Mouse (Mus musculus) forebrain, embryonic 14.5 days (tissue): ENCODE data around the gene Reln. TPM values are rescaled to one million over a fixed set of nuclear protein-coding genes. Genes with fewer than 3 reads are reported as not detected.
A peak's percentile ranks its signal among the peaks of the same experiment; 100 is the strongest.

Experiments used
- ATAC-seq: fragments of 200-750 bp; cut with Nextera tagmentation; 2 replicates; pipeline ENCODE4 v1.8.0; 2017; ENCODE audit warnings: mild to moderate bottlenecking, moderate library complexity
- DNase-seq: peaks from one replicate; pipeline ENCODE4 v3.0.0-alpha.2; 2015; ENCODE audit warnings: low spot score
- H3K27ac ChIP-seq: fragments of 300-500 bp; sonication (generic); 2 replicates; pipeline ENCODE4 v1.5.1; 2014; ENCODE audit warnings: low read depth, mild to moderate bottlenecking, control low read depth, low read length, moderate library complexity
- H3K27me3 ChIP-seq: fragments of 300-500 bp; sonication (generic); replicated peaks from 2 replicates; pipeline ENCODE4 v1.6.1; 2014; ENCODE audit warnings: low read length, control low read depth, mixed read lengths; ENCODE audit not compliant: control insufficient read depth, insufficient read depth
- H3K36me3 ChIP-seq: fragments of 300-500 bp; sonication (generic); 2 replicates; pipeline ENCODE4 v1.6.1; 2014; ENCODE audit warnings: low read length, control low read depth; ENCODE audit not compliant: control insufficient read depth, insufficient read depth
- H3K4me1 ChIP-seq: fragments of 300-500 bp; sonication (generic); 2 replicates; pipeline ENCODE4 v1.6.1; 2014; ENCODE audit warnings: antibody characterized with exemption, low read length, control low read depth; ENCODE audit not compliant: control insufficient read depth, insufficient read depth
- H3K4me2 ChIP-seq: fragments of 300-500 bp; sonication (generic); 2 replicates; pipeline ENCODE4 v1.6.1; 2014; ENCODE audit warnings: mild to moderate bottlenecking, control low read depth, low read length
- H3K4me3 ChIP-seq: fragments of 300-500 bp; sonication (generic); 2 replicates; pipeline ENCODE4 v1.5.1; 2014; ENCODE audit warnings: low read depth, low read length, control low read depth
- H3K9ac ChIP-seq: fragments of 300-500 bp; sonication (generic); 2 replicates; pipeline ENCODE4 v1.6.1; 2014; ENCODE audit warnings: mild to moderate bottlenecking, low read length, control low read depth, moderate library complexity
- H3K9me3 ChIP-seq: fragments of 300-500 bp; sonication (generic); replicated peaks from 2 replicates; pipeline ENCODE4 v1.6.1; 2016; ENCODE audit warnings: low read length, control low read depth, mixed read lengths; ENCODE audit not compliant: control insufficient read depth
- WGBS: fragments of 180-500 bp; shearing (Covaris S2); extraction: QIAGEN DNeasy Blood & Tissue Kit; methylation state at CpG from one replicate; pipeline ENCODE4 v1.1.7; 2014; 5-methylcytosine and 5-hydroxymethylcytosine counted together
- polyA plus RNA-seq: library from polyadenylated mRNA; unstranded; fragments of >200 nt; fragmentation: Nextera tagmentation; extraction: Ambion mirVana; gene quantifications from 2 replicates; pipeline ENCODE4 v1.2.1, GENCODE M21; 2014

Gene Reln
- polyA plus RNA-seq, 1 experiment from 2014 or later = 61.7 TPM

DNA sequence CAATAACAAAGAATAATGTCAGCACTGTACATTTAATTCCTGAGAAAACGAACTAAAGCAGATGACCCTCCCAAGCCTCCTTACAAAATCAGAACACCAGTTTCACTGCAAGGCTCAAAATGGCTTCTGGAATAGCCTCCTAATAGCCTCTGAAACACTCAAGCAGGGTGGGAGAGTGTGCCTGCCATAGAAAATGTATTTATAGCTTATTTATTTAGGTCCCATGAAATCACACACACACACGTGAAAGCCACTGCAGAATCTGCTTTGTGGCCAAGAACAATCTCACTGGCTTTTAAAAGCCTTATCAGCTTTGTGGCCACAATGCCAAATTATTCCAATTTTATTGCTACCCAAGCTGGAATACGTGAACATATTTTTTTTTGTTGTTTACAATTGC, 154.2 kb downstream of the Reln start:
- no peak for ATAC-seq
- WGBS = 71% methylated on average over 3 of the region's 3 CpGs
- Histone ChIP-seq H3K36me3 (no peaks in the 10 kb centered on the region), H3K27ac (no peak overlapping the region), H3K4me3 (no peak overlapping the region), H3K27me3 (no peaks in the 10 kb centered on the region), H3K9ac (no peak overlapping the region), H3K9me3 (no peaks in the 10 kb centered on the region), H3K4me1 (no peaks in the 10 kb centered on the region), H3K4me2 (no peak overlapping the region)
- DNase-seq = no peak

DNA sequence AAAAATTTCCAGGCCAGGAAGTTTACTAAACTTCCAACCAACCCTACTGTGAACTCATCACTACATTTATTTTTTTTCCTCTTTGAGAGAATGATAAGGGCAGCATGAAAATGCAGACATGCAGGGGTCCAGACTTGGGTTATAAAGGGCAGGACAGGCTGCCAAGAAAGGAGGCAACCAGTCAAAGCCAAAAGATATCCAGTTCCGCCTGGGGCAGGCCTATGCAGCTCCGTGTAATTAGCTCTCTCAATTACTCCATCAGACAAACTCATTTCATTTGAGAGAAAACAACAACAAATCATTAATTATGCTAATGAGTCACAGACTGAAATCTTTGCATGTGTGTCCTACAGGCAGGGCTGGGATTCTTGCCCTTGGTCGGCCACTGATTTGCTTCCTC, 156.9 kb downstream of the Reln start:
- H3K4me3 ChIP-seq = no peak overlapping the region
- no peak overlapping the region for H3K4me2 ChIP-seq
- H3K36me3 ChIP-seq = no peaks in the 10 kb centered on the region
- DNase-seq (peak; percentile 12), ATAC-seq (0 out of 2 replicates have a peak, but pooled peaks have one; percentile 29)
- H3K9ac ChIP-seq = no peak overlapping the region
- WGBS = 30% methylated on average over 3 of the region's 3 CpGs
- H3K9me3 ChIP-seq = no peaks in the 10 kb centered on the region
- H3K27ac ChIP-seq = no peak overlapping the region
- H3K4me1 ChIP-seq = no peaks in the 10 kb centered on the region
- H3K27me3 ChIP-seq = no peaks in the 10 kb centered on the region

DNA sequence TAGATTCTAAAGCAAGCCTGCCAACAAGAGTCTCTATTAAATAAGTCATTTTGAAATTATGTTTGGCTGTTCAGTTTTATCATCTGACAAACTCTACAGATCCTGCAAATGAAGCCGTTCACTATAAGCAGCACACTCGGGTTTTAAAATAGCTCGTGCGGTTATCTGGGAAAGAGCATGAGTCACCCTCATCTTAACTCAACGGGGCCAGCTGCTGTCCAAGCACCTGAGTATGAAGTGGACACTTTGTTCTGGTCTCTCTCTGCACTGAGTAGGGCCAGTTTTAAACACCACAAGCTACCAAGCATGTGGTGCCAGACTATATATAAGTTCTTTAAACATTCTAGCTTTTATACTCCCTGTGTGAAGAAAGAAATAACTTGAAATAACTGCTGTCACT, 168.0 kb downstream of the Reln start:
- no peaks in the 10 kb centered on the region for H3K36me3 ChIP-seq
- no peak for DNase-seq
- H3K4me1 ChIP-seq = no peaks in the 10 kb centered on the region
- H3K9me3 ChIP-seq = no peaks in the 10 kb centered on the region
- H3K27ac ChIP-seq = no peak overlapping the region
- no peak overlapping the region for H3K4me2 ChIP-seq
- no peaks in the 10 kb centered on the region for H3K27me3 ChIP-seq
- ATAC-seq = no peak
- H3K4me3 ChIP-seq = no peak overlapping the region
- 81% methylated on average over 5 of the region's 5 CpGs for WGBS
- H3K9ac ChIP-seq = no peak overlapping the region

GRCm38 (mm10) chr5:22171336-22171735, 173.2 kb downstream of the Reln start:
- H3K4me2 ChIP-seq = no peak overlapping the region
- H3K4me3 ChIP-seq = no peak overlapping the region
- H3K27me3 ChIP-seq = no peaks in the 10 kb centered on the region
- no peak overlapping the region for H3K27ac ChIP-seq
- H3K36me3 ChIP-seq = no peaks in the 10 kb centered on the region
- DNase-seq = no peak
- H3K9ac ChIP-seq = no peak overlapping the region
- ATAC-seq = no peak
- WGBS = 80% methylated on average over 5 of the region's 5 CpGs
- no peaks in the 10 kb centered on the region for H3K9me3 ChIP-seq
- H3K4me1 ChIP-seq = no peaks in the 10 kb centered on the region

GRCm38 (mm10) chr5:22164060-22164934, 180.2 kb downstream of the Reln start:
- DNase-seq = peak; percentile 6
- ATAC-seq = peak; percentile 72
- no peak overlapping the region for H3K4me2 ChIP-seq
- no peaks in the 10 kb centered on the region for H3K36me3 ChIP-seq
- no peaks in the 10 kb centered on the region; the same call in 1 of the 2 replicates for H3K4me1 ChIP-seq
- no peaks in the 10 kb centered on the region for H3K9me3 ChIP-seq
- 56% methylated on average over 10 of the region's 10 CpGs for WGBS
- no peak overlapping the region for H3K9ac ChIP-seq
- H3K4me3 ChIP-seq = no peak overlapping the region
- no peaks in the 10 kb centered on the region for H3K27me3 ChIP-seq
- H3K27ac ChIP-seq = no peak overlapping the region; the same call in 1 of the 2 replicates

DNA sequence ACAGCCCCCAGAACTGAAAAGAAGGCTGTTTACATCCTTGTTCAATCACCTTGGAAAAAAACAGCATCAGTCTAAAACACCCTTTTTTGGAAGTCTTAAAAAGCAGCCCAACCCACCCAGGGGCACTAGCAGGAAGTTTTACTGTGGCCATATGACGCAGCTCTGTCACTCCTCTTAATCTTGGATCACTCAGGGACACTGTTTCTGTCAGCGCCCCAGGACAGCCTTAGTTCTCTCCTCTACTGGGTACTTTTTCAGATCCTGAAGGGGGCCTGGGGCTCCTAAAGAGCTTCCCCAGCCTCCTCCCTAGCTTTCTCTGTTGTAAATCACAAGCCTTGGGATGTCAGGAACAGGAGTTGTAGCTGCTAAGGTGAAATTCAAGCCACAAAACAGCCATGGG, 183.6 kb downstream of the Reln start:
- Histone ChIP-seq H3K9me3 (no peaks in the 10 kb centered on the region), H3K36me3 (no peaks in the 10 kb centered on the region), H3K4me1 (no peaks in the 10 kb centered on the region; the same call in 1 of the 2 replicates), H3K4me2 (no peak overlapping the region), H3K9ac (no peak overlapping the region), H3K4me3 (no peak overlapping the region), H3K27ac (no peak overlapping the region), H3K27me3 (no peaks in the 10 kb centered on the region)
- DNase-seq (no peak), ATAC-seq (no peak)
- 49% methylated on average over 2 of the region's 2 CpGs for WGBS

- Histone ChIP-seq H3K9ac (no peak overlapping the region), H3K4me2 (no peak overlapping the region), H3K9me3 (no peaks in the 10 kb centered on the region), H3K27me3 (no peaks in the 10 kb centered on the region), H3K27ac (no peak overlapping the region), H3K36me3 (no peaks in the 10 kb centered on the region), H3K4me1 (no peaks in the 10 kb centered on the region), H3K4me3 (no peak overlapping the region)
- WGBS = 89% methylated on average over 11 of the region's 11 CpGs
- no peak for DNase-seq
- ATAC-seq = no peak
Observed at GRCm38 (mm10) chr5:22158754-22159153, 185.7 kb downstream of the Reln start.

DNA sequence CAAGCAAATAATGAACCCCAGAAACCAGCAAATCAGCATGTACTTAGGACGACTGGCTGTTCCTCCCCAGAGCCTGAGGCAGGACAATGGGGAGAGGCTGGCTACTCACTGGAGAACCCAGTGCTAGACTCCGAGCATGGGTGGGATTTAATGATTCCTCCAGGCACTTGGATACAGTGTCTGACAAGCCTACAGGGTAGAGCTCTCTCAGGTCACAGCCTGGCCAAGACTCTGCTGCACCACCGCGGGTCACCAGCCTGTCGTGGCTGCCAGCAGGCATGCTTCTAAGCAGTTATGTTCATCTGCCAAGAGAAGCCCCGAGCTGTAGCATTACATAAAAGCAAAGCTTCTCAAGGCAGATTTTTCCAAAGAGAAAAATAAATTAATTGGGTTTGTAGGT, 190.9 kb downstream of the Reln start:
- no peak overlapping the region for H3K4me3 ChIP-seq
- no peaks in the 10 kb centered on the region for H3K27me3 ChIP-seq
- ATAC-seq (peak; percentile 54; the same call in 1 of the 2 replicates), DNase-seq (peak; percentile 48)
- no peaks in the 10 kb centered on the region for H3K36me3 ChIP-seq
- no peaks in the 10 kb centered on the region for H3K4me1 ChIP-seq
- H3K4me2 ChIP-seq = no peak overlapping the region
- no peaks in the 10 kb centered on the region for H3K9me3 ChIP-seq
- 10% methylated on average over 6 of the region's 6 CpGs for WGBS
- no peak overlapping the region for H3K27ac ChIP-seq
- H3K9ac ChIP-seq = peak overlapping the region; percentile 10; the same call in 1 of the 2 replicates

DNA sequence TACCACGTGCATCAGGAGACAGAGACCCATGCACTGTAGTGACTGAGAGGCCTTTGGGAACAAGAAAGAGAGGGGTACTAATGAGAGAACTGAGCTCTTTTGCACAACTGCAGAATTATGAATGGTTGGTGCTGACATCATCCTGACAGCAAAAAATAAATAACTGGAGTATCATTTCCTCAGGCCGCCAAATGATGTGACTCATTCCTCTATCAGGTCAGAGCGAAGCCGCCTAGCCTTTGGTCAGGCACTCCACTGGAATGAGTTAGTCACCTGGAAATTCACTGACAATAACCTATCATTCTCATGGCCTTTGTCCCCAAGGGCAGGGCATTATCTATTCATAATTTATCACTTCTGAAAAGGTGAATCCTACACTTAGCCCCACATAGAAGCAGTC, 202.7 kb downstream of the Reln start:
- ATAC-seq = no peak
- Histone ChIP-seq H3K27me3 (no peaks in the 10 kb centered on the region), H3K4me1 (no peaks in the 10 kb centered on the region), H3K36me3 (no peaks in the 10 kb centered on the region), H3K9me3 (0 out of 2 replicates have a peak, but pooled peaks cover 4% of the 10 kb centered on the region), H3K9ac (no peak overlapping the region), H3K4me3 (no peak overlapping the region), H3K27ac (no peak overlapping the region), H3K4me2 (no peak overlapping the region)
- no peak for DNase-seq
- 76% methylated on average over 4 of the region's 4 CpGs for WGBS
